Mouse (Mus musculus): ENCODE results near the gene Pld1.
A peak's percentile ranks its signal among the peaks of the same experiment; 100 is the strongest.

The Pld1 gene

GRCm38 (mm10) chr3:28047599-28047998 is 109.1 kb downstream of the Pld1 start:
- ATAC-seq (ENCODE audit: low TSS enrichment) = no peak

- no peak for ATAC-seq (ENCODE audit: low TSS enrichment)
Measured at GRCm38 (mm10) chr3:28049526-28049925, 111.0 kb downstream of the Pld1 start.

GRCm38 (mm10) chr3:28053076-28053475 is 114.6 kb downstream of the Pld1 start:
- ATAC-seq (ENCODE audit: low TSS enrichment) = no peak

GRCm38 (mm10) chr3:28060713-28061112 is 122.2 kb downstream of the Pld1 start:
- no peak for ATAC-seq (ENCODE audit: low TSS enrichment)

GRCm38 (mm10) chr3:28061155-28061554 is 122.7 kb downstream of the Pld1 start:
- ATAC-seq (ENCODE audit: low TSS enrichment) = no peak

- ATAC-seq (ENCODE audit: low TSS enrichment) = no peak
Measured at GRCm38 (mm10) chr3:28079211-28079610, 140.7 kb downstream of the Pld1 start.

- ATAC-seq (ENCODE audit: low TSS enrichment) = no peak
Measured at GRCm38 (mm10) chr3:28080116-28080515, 141.6 kb downstream of the Pld1 start.

GRCm38 (mm10) chr3:28081012-28081411 is 142.5 kb downstream of the Pld1 start:
- no peak for ATAC-seq (ENCODE audit: low TSS enrichment)

- ATAC-seq (ENCODE audit: low TSS enrichment) = no peak
Measured at GRCm38 (mm10) chr3:28083218-28083617, 144.7 kb downstream of the Pld1 start.

- no peak for ATAC-seq (ENCODE audit: low TSS enrichment)
Measured at GRCm38 (mm10) chr3:28084281-28084680, 145.8 kb downstream of the Pld1 start.

- no peak for ATAC-seq (ENCODE audit: low TSS enrichment)
Measured at GRCm38 (mm10) chr3:28091296-28091695, 152.8 kb downstream of the Pld1 start.

- no peak for ATAC-seq (ENCODE audit: low TSS enrichment)
Measured at GRCm38 (mm10) chr3:28091741-28092140, 153.2 kb downstream of the Pld1 start.

GRCm38 (mm10) chr3:28093684-28094302 is 155.3 kb downstream of the Pld1 start:
- ATAC-seq (ENCODE audit: low TSS enrichment) = no peak

- ATAC-seq (ENCODE audit: low TSS enrichment) = no peak
Measured at GRCm38 (mm10) chr3:28095451-28095850, 157.0 kb downstream of the Pld1 start.

- no peak for ATAC-seq (ENCODE audit: low TSS enrichment)
Measured at GRCm38 (mm10) chr3:28099175-28099574, 160.7 kb downstream of the Pld1 start.

GRCm38 (mm10) chr3:28104992-28105391 is 166.5 kb downstream of the Pld1 start:
- no peak for ATAC-seq (ENCODE audit: low TSS enrichment)

- ATAC-seq (ENCODE audit: low TSS enrichment) = peak; percentile 94
Measured at GRCm38 (mm10) chr3:28107446-28108004, 169.0 kb downstream of the Pld1 start.

- no peak for ATAC-seq (ENCODE audit: low TSS enrichment)
Measured at GRCm38 (mm10) chr3:28111516-28111915, 173.0 kb downstream of the Pld1 start.

GRCm38 (mm10) chr3:28113881-28114280 is 175.4 kb downstream of the Pld1 start:
- no peak for ATAC-seq (ENCODE audit: low TSS enrichment)

- ATAC-seq (ENCODE audit: low TSS enrichment) = no peak
Measured at GRCm38 (mm10) chr3:28141716-28142115, 203.2 kb downstream of the Pld1 start.

GRCm38 (mm10) chr3:28142121-28142520 is 203.6 kb downstream of the Pld1 start:
- ATAC-seq (ENCODE audit: low TSS enrichment) = no peak

- ATAC-seq (ENCODE audit: low TSS enrichment) = no peak
Measured at GRCm38 (mm10) chr3:28144676-28145075, 206.2 kb downstream of the Pld1 start.

- ATAC-seq (ENCODE audit: low TSS enrichment) = no peak
Measured at GRCm38 (mm10) chr3:28145461-28145860, 207.0 kb downstream of the Pld1 start.
